Mouse (Mus musculus): ENCODE results near the gene Brd1.

GRCm38 (mm10) chr15:88761551-88761950 is 27.5 kb upstream of the Brd1 start:
- no peak for TF ChIP-seq POLR2A (IDR thresholded peaks at IDR 0.05; ENCODE audit: insufficient read length, low read depth)
- no peak for TF ChIP-seq MAX (IDR thresholded peaks at IDR 0.05; ENCODE audit: low read depth)

Measured in myocyte (in vitro differentiated cells).